Mouse (Mus musculus): ENCODE measurements at regions not wholly inside any gene's neighbourhood (a gene's known extent, or its start where the extent isn't known, plus 50 kb on each side); places are given as distances from the start of the nearest gene placed in this dataset.

DNA sequence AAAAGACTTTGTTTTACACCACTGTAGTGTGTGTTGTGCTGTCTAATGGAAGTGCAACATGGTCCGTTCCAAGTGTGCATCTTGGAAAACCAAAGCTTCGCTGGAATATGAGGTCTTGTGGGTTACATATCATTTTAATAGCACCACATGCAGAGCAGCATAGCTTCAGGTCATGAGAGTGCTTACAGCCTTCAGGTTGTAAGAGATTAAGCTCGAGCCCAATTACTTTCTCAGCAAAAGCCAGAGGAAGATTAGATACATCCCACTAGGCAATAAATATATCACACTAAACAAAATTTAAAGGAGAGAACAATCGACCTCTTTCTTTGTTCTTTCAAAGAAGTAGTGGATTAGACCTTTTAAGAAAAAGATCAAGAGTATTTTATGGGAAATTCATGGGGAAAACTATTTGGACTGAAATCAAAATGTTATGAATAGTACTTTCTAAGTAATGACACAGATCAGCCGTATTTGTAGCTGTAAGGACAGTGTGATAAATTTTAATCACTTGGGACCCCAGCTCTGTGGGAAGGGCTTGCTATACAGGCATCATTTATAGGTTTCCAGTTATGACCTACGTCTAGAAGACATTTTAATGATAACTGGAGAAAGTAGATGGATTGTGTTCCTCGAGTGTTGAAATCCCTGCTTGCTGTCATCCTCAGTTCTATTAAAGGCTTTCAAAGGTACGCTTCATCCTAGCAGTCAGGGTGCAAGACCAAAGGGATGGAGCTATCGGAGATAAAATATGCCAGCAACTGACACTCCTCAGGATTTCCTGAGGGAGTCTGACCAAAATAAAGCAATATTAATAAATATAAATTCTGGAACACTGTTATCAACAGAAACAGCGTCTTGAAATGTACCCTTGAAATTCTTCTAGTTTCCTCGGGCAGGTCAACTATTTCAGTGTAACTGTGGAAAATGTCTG is 101.3 kb upstream of the Tcf21 start:
- intact Hi-C loops (cut with DNase I), result no loop called here
- no peak for DNase-seq (ENCODE audit: low spot score)

DNA sequence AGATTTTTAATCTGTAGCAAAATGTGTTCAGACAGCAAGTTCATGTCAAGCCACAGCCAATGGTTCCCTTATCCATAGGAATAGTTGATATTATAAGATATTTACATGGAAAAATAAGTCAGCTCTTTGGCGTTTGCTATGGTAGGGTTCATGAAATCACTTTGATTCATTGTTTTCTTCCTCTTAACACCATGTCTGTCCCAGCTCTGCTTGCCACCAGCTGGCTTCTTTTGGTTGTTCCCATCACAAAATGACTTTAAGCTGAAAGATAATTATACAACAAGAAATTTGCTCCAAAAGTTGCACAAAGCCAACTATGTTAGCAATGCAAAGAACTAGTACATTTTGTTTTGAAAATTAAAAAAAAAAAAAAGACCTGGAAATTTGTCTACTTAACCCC is 99.9 kb upstream of the Tcf21 start:
- intact Hi-C loops (cut with DNase I), result no loop called here
- DNase-seq (ENCODE audit: low spot score), result no peak

DNA sequence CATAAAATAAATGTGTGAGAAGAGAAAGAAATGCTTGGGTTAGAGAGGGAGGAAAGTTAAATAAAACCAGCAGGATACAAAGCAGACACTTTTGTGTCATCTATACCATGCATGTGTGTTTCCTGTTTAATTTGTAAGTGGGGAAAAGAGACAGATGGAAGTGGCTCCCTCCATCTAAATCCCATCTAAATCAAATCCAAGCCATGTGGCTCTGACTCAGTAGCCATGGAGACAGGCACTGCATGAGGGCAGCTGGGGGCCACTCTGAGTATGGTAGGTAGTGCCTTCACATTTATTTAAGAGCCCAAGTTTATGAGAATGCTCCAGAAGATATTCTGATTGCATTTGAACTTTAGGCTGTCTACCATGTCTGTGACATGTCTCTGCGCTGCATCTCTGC is 97.8 kb upstream of the Tcf21 start:
- intact Hi-C loops (cut with DNase I), result no loop called here
- DNase-seq (ENCODE audit: low spot score), result no peak

DNA sequence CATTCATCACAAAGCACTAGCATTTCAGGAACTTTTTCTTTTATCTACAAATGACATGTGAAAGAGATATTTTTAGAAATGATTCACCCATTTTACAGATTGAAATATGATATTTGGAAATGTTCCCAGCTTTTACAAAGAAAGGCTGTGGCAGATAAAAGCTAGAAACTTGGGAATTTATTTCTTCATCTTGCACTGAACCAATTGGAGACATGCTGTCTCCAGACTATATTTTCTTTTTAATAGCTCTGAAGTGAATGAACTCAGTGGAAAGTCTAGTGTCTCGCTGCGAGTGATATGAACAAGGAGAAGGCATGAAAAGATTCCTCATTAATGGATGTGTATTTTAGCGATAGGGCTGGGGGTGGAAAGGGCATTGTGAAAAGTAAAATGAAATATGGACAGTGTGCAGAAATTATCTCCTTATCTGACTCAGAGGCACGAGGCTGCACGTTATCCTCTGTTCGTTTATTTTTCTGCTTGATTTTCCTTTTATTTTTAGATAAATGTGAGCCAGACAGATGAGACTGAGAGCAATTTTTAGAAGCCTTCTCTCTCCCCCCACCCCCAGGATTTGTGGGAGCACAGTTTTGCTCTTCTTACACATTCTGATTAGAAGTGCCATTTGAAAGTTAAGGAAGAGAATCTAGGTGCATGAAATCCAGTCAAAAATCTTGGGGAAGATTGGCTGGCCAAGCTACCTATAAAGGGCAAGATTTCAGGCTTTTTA is 96.0 kb upstream of the Tcf21 start:
- DNase-seq (ENCODE audit: low spot score), result no peak
- intact Hi-C loops (cut with DNase I), result no loop called here

DNA sequence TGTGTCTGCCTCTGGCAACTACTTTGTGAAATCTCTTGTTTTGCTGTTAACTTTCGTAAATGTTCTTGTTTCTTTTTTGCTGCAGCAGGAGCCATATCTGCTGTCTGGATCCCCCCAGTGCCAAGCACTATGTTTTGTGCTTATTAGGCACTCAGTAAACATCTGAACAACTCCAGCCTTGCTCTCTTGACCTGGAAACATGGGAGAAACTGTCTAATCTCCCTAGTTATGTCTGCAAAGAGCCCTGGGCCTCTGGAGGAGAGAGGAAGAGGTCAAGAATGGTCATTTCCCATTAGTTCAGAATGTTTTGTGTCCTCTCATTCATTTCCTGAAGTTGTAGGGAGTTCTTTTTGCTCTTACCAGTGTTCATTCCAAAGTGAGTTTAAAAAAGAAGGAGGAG is 93.1 kb upstream of the Tcf21 start:
- no peak for DNase-seq (ENCODE audit: low spot score)
- intact Hi-C loops (cut with DNase I), result no loop called here

DNA sequence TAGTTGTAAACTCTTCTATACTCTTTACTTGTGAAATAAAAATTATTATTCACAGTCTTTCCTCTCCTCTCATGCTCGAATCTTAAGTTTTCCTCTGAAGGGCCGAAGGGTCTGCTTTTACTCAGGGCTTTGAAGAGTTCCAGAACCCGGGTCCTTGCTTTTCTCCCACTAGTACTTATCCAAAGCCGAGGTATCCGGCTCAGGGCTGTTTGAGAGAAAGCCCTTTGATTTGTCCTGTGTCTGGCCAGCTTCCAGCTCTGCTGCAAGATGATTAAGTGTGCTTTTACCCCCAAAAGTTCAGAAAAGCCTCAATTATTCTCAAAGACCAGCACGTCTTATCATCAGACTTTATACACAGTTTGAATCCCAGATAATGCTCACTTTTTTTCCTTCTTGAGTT is 88.7 kb upstream of the Tcf21 start:
- DNase-seq (ENCODE audit: low spot score), result no peak
- intact Hi-C loops (cut with DNase I), result no loop called here

DNA sequence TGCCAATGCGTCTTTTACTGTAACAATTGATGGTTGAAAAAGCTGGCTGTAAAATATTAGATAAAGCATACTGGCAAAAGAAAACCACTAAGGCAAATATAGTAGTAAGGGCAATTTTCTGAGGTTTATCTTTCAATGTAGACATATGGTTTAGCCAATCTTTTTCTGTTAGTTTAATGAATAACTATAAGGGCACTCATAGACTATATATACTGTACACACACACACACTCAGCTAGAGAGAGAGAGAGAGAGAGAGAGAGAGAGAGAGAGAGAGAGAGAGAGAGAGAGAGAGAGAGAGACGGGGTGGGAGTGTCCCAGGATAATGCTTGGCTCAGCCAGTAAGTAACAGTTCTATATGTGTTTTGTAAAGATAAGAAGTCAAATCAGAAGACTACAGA is 85.3 kb upstream of the Tcf21 start:
- no peak for DNase-seq (ENCODE audit: low spot score)
- intact Hi-C loops (cut with DNase I), result no loop called here

DNA sequence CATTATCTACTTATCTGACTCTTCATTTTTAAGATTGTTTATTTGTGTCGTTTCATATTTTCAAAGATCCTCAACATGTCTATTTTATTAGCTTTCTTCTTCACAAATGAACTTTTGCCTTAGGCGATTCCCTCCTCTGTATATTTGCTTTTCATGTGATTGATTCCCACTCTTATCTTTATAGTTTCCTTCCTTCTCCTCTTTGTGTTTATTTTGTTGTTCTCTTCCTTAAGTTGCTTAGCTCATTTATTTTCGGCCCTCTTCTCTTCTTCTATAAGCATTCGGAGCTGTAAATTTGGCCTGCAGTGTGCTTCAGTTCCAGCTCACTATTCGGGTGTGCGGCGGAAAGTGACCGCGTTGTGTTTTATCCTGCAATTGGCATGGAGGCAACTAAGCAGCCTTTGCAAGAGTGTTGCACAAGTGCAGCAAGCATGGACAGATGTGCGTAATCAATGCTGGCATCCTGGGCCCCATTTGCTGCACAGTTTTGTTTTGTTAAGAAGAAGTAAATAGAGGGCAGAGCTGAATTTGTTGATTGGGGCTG is 73.5 kb upstream of the Tcf21 start:
- no peak for DNase-seq (ENCODE audit: low spot score)
- intact Hi-C loops (cut with DNase I), result no loop called here

DNA sequence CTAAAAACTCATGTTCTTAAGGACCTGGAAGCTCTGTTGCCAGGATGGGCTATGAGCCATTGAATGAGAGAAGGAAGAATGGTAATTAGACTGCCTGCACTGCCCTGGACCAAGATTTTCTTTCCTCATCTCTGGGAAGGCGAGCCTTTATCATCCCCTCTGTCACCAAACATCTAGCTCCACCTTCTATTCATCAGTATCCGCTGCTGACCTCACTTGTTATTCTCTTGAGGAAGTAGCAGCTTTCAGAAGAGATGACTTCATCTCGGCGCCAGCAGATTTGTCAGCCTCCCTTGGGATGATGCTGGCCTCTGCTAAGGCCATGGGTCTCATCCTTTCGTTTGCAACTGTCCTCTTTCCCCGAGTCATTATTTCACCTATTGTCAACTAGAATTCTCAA is 67.5 kb upstream of the Tcf21 start:
- intact Hi-C loops (cut with DNase I), result no loop called here
- peak; percentile 57 for DNase-seq (ENCODE audit: low spot score)

DNA sequence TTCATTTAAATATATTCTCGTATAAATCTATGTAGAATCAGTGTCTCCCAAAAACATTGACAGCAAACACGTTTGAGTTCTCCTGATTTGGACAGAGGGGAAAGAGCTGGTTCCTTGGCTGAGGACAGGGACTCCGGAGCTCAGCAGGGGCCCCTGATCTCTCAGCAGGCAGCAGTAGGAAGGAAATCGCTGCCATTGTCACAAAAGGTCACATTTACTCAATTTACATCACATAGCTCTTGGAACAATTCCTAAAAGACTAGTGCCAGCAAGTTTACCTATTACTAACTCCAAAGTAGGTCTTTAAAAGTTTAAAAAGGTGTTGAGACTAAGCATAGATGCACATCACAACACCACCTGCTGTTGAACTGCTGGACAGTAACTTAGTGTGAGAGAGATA is 59.7 kb upstream of the Tcf21 start:
- intact Hi-C loops (cut with DNase I), result loop anchor here (10.0 kb wide), 1 partner anchor 55 kb away; the partner anchor contains the start of gene Tcf21
- no peak for DNase-seq (ENCODE audit: low spot score)

DNA sequence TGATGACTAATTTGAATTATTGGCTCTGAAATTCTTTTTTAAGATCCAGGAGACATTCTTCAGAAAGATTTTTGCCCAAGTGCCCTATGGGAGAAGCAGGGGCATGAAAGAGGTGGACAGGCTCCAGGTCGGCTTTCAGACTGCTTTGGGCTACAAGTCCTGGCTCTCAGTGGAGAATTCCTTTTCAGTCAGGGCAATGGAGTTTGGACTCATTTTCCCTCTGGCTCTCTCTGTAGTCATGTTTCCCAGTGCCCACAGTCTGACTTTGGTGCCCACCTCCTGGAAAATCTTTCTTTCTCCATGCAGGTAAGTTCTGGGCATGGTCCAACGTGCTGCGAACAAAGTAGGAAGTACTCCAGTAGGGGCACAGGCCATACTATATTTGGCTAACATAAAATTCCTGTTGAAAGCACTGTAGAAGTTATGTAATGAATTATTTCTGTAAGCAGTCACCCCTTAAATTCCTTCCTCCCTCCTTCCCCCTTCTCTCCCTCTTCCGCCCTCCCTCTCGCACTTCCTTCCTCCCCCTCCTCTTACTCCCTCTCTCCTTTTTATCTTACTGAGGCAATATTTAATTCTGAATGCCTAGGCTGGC is 57.7 kb upstream of the Tcf21 start:
- DNase-seq (ENCODE audit: low spot score), result no peak
- intact Hi-C loops (cut with DNase I), result loop anchor here (10.0 kb wide), 1 partner anchor 53 kb away; the partner anchor contains the start of gene Tcf21

DNA sequence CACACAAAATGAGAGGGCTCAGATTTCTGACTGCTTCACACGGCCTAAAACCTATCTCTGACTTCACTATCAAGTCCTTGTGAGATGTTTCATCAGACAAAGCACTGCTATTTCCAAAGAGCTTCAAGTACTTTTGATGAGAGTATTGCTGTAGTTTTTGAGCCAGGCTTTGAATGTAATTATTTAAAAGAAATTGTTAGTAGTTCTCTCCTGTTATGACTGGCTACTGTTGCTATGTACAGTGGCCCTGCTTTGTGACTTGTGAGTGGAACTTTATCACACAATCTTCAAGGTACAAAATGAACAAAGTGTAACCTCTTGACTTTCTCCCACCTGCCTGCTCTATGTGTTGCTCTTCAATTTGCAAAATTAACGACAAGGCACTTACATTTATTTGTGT is 57.1 kb upstream of the Tcf21 start:
- intact Hi-C loops (cut with DNase I), result loop anchor here (10.0 kb wide), 1 partner anchor 52 kb away; the partner anchor contains the start of gene Tcf21
- DNase-seq (ENCODE audit: low spot score), result no peak

DNA sequence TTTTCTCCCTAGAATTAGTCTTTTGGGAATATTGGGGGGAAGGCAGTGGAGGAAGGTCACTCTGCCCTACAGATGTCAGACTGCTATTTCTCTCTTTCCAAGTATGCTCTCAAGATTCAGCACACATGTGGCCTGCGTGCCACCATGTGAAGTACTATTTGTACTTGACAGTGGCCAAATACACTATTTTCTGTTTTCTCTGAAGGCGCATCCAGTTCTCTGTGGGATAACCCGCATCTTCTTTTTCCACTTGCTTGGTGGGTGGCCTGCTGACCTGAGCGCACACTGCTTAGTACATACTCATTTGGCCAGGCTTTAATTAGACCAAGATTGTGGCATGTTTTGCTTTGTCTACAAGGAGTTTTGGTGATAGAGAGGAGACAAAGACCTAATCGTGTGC is 55.7 kb upstream of the Tcf21 start:
- intact Hi-C loops (cut with DNase I), result loop anchor here (10.0 kb wide), 1 partner anchor 51 kb away; the partner anchor contains the start of gene Tcf21
- peak; percentile 13 for DNase-seq (ENCODE audit: low spot score)

DNA sequence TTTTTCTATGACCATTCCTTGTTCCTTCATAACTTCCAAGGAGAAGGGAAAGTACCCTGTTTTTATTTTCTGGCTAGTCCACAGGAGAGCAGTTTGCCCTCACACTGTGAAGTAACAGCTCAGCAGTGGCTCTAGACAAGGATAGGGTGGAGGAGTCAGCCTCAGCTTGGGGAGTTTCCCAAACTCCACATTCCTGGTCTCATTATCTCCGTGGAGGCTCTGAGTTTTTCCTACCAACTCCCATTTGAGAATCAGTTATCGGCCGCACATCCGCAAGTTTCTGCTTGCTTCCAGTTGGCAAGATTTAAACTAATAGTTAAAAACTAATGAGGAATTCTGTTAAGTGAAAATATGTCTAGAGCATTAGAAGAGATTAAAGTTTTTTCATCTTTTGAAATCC is 55.2 kb upstream of the Tcf21 start:
- intact Hi-C loops (cut with DNase I), result loop anchor here (10.0 kb wide), 1 partner anchor 50 kb away; the partner anchor contains the start of gene Tcf21
- peak; percentile 49 for DNase-seq (ENCODE audit: low spot score)

Data from heart, postnatal 25 days (tissue).